25 mouse cellular contexts compared by ENCODE assay signal in genomic region chr13:117112424-117112823, GRCm38 (mm10).
A peak's percentile ranks its signal among the peaks of the same experiment; 100 is the strongest.
DNase-seq lines count a peak whose midpoint lies in the region; ATAC-seq and TF ChIP-seq lines count a peak whose summit lies in the region.
"Had no signal": no experiment of that assay in that cellular context is flagged by ENCODE, and none has a peak within 500 bp of the region (broad histone marks: within the 10 kb centered on the region; RNA-seq: fewer than 3 reads in every experiment).

No protein-coding gene starts in this region.

- H3K27me3 ChIP-seq in forebrain, postnatal 0 days (ENCODE audit: insufficient read depth, low read length): no peaks in the 10 kb centered on the region
- H3K27me3 ChIP-seq in forebrain, embryonic 13.5 days: no peaks in the 10 kb centered on the region
- H3K27me3 ChIP-seq: embryonic facial prominence, embryonic 12.5 days; embryonic facial prominence, embryonic 15.5 days; forebrain, embryonic 15.5 days; heart, embryonic 13.5 days had no signal

- no peak overlapping the region for H3K9ac ChIP-seq in forebrain, postnatal 0 days
- no peak overlapping the region for H3K9ac ChIP-seq in forebrain, embryonic 13.5 days
- H3K9ac ChIP-seq: embryonic facial prominence, embryonic 12.5 days; embryonic facial prominence, embryonic 15.5 days; forebrain, embryonic 15.5 days; heart, embryonic 13.5 days; hindbrain, embryonic 14.5 days had no signal

- no peak overlapping the region for H3K4me2 ChIP-seq in forebrain, postnatal 0 days (ENCODE audit: low read depth)
- no peak overlapping the region for H3K4me2 ChIP-seq in forebrain, embryonic 13.5 days
- H3K4me2 ChIP-seq: embryonic facial prominence, embryonic 12.5 days; embryonic facial prominence, embryonic 15.5 days; forebrain, embryonic 15.5 days; heart, embryonic 13.5 days; hindbrain, embryonic 14.5 days had no signal

- TF ChIP-seq CTCF in forebrain, postnatal 0 days (IDR thresholded peaks at IDR 0.05; ENCODE audit: low read depth): no peak
- no peak for TF ChIP-seq CTCF in left cerebral cortex, adult 2 months (IDR thresholded peaks at IDR 0.05)

- WGBS in forebrain, postnatal 0 days: 82% methylated on average over 1 of the region's 1 CpGs
- 88% methylated on average over 1 of the region's 1 CpGs for WGBS in forebrain, embryonic 13.5 days

- H3K27ac ChIP-seq in forebrain, postnatal 0 days (ENCODE audit: low read depth, low read length): no peak overlapping the region
- no peak overlapping the region for H3K27ac ChIP-seq in forebrain, embryonic 13.5 days
- H3K27ac ChIP-seq in left cerebral cortex, adult 2 months: no peak overlapping the region
- H3K27ac ChIP-seq: embryonic facial prominence, embryonic 12.5 days; embryonic facial prominence, embryonic 15.5 days; forebrain, embryonic 15.5 days; heart, adult 2 months; heart, embryonic 10.5 days; heart, embryonic 13.5 days; hindbrain, embryonic 14.5 days; hindbrain, postnatal 0 days had no signal

- H3K9me3 ChIP-seq in forebrain, postnatal 0 days (ENCODE audit: low read length): no peaks in the 10 kb centered on the region
- no peaks in the 10 kb centered on the region for H3K9me3 ChIP-seq in forebrain, embryonic 13.5 days (replicated peaks)
- H3K9me3 ChIP-seq: embryonic facial prominence, embryonic 12.5 days; embryonic facial prominence, embryonic 15.5 days; forebrain, embryonic 15.5 days; heart, embryonic 10.5 days; heart, embryonic 13.5 days had no signal

- no peaks in the 10 kb centered on the region for H3K4me1 ChIP-seq in forebrain, postnatal 0 days (ENCODE audit: insufficient read depth)
- H3K4me1 ChIP-seq in forebrain, embryonic 13.5 days: no peaks in the 10 kb centered on the region
- H3K4me1 ChIP-seq: embryonic facial prominence, embryonic 15.5 days; forebrain, embryonic 15.5 days; heart, embryonic 10.5 days; heart, embryonic 13.5 days had no signal

- no peak overlapping the region for H3K4me3 ChIP-seq in forebrain, postnatal 0 days (ENCODE audit: low read depth, low read length)
- H3K4me3 ChIP-seq in forebrain, embryonic 13.5 days: no peak overlapping the region
- no peak overlapping the region for H3K4me3 ChIP-seq in left cerebral cortex, adult 2 months
- H3K4me3 ChIP-seq: embryonic facial prominence, embryonic 12.5 days; embryonic facial prominence, embryonic 15.5 days; forebrain, embryonic 15.5 days; heart, adult 2 months; heart, embryonic 10.5 days; heart, embryonic 13.5 days had no signal

- peak; percentile 51; the same call in 1 of the 2 replicates for ATAC-seq in forebrain, postnatal 0 days
- ATAC-seq in forebrain, embryonic 13.5 days: no peak
- ATAC-seq: activated CD4-positive, CD25-positive, alpha-beta regulatory T cell, adult 4 months; forebrain, embryonic 15.5 days; hindbrain, postnatal 0 days had no signal

- DNase-seq in forebrain, postnatal 0 days: peak; percentile 18
- DNase-seq in left cerebral cortex, postnatal 14 days (ENCODE audit: low spot score in 2 of 2): peak; percentile 13 to 26
- no peak for DNase-seq in left cerebral cortex, adult 2 months (ENCODE audit: extremely low spot score in 1 of 2, low spot score in 2 of 2)
- peak; percentile 10 to 15 for DNase-seq in right cerebral cortex, adult 2 months (ENCODE audit: low spot score in 2 of 2)
- no peak for DNase-seq in right cerebral cortex, postnatal 25 days
- DNase-seq in heart, adult 18-20 months: no peak
- DNase-seq: adrenal gland, adult 8-10 months; adrenal gland, postnatal 36 days; cerebellum, adult 11 months; cerebellum, adult 2 months; cerebellum, adult 9-11 months; cerebellum, postnatal 25 days; gastrocnemius, postnatal 25 days; heart, adult 2 months; heart, postnatal 14 days; heart, postnatal 4 days had no signal

- no peaks in the 10 kb centered on the region for H3K36me3 ChIP-seq in forebrain, postnatal 0 days (ENCODE audit: insufficient read depth)
- H3K36me3 ChIP-seq in forebrain, embryonic 13.5 days (ENCODE audit: poor library complexity, severe bottlenecking): no peaks in the 10 kb centered on the region
- H3K36me3 ChIP-seq: embryonic facial prominence, embryonic 12.5 days; embryonic facial prominence, embryonic 15.5 days; forebrain, embryonic 15.5 days; heart, embryonic 10.5 days; heart, embryonic 13.5 days had no signal

- intact Hi-C loops in left cerebral cortex, postnatal 14 days (cut with DNase I): no loop called here
- intact Hi-C loops in left cerebral cortex, adult 2 months (cut with DNase I): no loop called here

Comparison
In these comparisons a context has a peak if more than half of its experiments do, and no peak if none do; other contexts are left out.
1. DNase-seq: peak in forebrain, postnatal 0 days (single experiment), left cerebral cortex, postnatal 14 days (2 of 2) and right cerebral cortex, adult 2 months (2 of 2); none in left cerebral cortex, adult 2 months (0 of 2), right cerebral cortex, postnatal 25 days (single experiment) and heart, adult 18-20 months (0 of 2).